Mouse (Mus musculus) forebrain, embryonic 12.5 days (tissue): ENCODE data around the gene Map3k20. TPM values are rescaled to one million over a fixed set of nuclear protein-coding genes. Genes with fewer than 3 reads are reported as not detected.
A peak's percentile ranks its signal among the peaks of the same experiment; 100 is the strongest.

Source experiments
- ATAC-seq: fragments of 200-750 bp; cut with Nextera tagmentation; 2 replicates; pipeline ENCODE4 v1.8.0; 2017; ENCODE audit warnings: moderate TSS enrichment; ENCODE audit not compliant: low FRiP score
- H3K27ac ChIP-seq: fragments of 300-500 bp; sonication (generic); 2 replicates; pipeline ENCODE4 v1.5.1; 2016; ENCODE audit warnings: mild to moderate bottlenecking
- H3K27me3 ChIP-seq: fragments of 300-500 bp; sonication (generic); 2 replicates; pipeline ENCODE4 v1.6.1; 2016; ENCODE audit warnings: mild to moderate bottlenecking
- H3K36me3 ChIP-seq: fragments of 300-500 bp; sonication (generic); replicated peaks from 2 replicates; pipeline ENCODE4 v1.6.1; 2016; ENCODE audit warnings: mild to moderate bottlenecking
- H3K4me1 ChIP-seq: fragments of 300-500 bp; sonication (generic); 2 replicates; pipeline ENCODE4 v1.6.1; 2016
- H3K4me2 ChIP-seq: fragments of 300-500 bp; sonication (generic); 2 replicates; pipeline ENCODE4 v1.6.1; 2016; ENCODE audit warnings: mild to moderate bottlenecking, moderate library complexity
- H3K4me3 ChIP-seq: fragments of 300-500 bp; sonication (generic); replicated peaks from 2 replicates; pipeline ENCODE4 v1.5.1; 2016; ENCODE audit warnings: mild to moderate bottlenecking
- H3K9ac ChIP-seq: fragments of 300-500 bp; sonication (generic); 2 replicates; pipeline ENCODE4 v1.6.1; 2016; ENCODE audit warnings: mild to moderate bottlenecking
- H3K9me3 ChIP-seq: fragments of 300-500 bp; sonication (generic); 2 replicates; pipeline ENCODE4 v1.6.1; 2016
- WGBS: fragments of 180-500 bp; shearing (Covaris S2); methylation state at CpG from one replicate; pipeline ENCODE4 v1.1.7; 2016; 5-methylcytosine and 5-hydroxymethylcytosine counted together
- polyA plus RNA-seq: library from polyadenylated mRNA; unstranded; fragments of >200 nt; fragmentation: Nextera tagmentation; extraction: Ambion mirVana; gene quantifications from 2 replicates; pipeline ENCODE4 v1.2.1, GENCODE M21; 2016

Map3k20 gene
- polyA plus RNA-seq, 1 experiment from 2014 or later, result 7.0 TPM

DNA sequence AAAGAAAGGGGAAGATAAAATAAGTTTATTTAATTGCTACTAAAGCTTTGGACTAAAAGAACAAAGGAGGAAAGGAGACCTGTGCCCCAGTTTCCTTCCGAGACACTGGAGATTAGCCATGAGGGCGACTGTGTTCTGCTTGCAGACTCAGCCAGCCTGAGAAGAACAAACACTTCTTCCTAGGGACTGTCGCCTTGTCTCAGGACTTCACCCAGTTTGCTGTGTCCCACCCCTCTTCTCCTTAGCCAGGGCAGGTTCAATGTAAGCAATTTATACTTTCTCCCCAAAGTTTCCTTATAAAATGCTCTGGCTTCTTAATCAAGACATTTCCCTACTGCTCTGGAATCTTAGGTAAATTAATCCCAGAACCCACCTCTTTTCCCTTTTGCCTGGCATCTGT is 168.1 kb downstream of the Map3k20 start:
- WGBS, result 24% methylated on average over 3 of the region's 3 CpGs
- peaks cover 17% of the 10 kb centered on the region for H3K4me1 ChIP-seq
- no peak for ATAC-seq
- H3K9ac ChIP-seq, result no peak overlapping the region
- H3K27ac ChIP-seq, result no peak overlapping the region
- peaks cover 8% of the 10 kb centered on the region for H3K27me3 ChIP-seq
- H3K9me3 ChIP-seq, result no peaks in the 10 kb centered on the region
- no peak overlapping the region for H3K4me2 ChIP-seq
- no peak overlapping the region for H3K4me3 ChIP-seq
- H3K36me3 ChIP-seq, result no peaks in the 10 kb centered on the region

DNA sequence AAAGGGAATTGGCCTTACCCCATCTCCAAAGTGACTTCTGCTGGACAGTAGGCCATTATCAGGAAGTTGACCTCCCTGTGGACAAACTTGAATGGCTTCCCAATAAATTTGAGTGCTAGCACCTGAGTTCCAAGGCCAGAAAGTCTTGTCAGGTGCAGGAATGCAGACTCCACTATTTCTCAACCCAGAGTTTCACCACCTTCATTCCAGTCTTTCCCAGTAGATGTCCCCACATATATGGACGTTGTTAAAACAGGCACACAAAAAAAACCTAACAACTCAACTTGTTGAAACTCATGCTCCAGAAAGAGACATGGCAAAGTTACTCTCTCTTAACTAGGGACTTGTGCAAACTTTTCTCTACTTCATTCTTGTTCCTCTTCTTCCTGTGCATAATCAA is 170.8 kb downstream of the Map3k20 start:
- Histone ChIP-seq H3K9ac (no peak overlapping the region), H3K4me2 (no peak overlapping the region), H3K27ac (no peak overlapping the region), H3K27me3 (peaks cover 8% of the 10 kb centered on the region; the same call in 1 of the 2 replicates), H3K36me3 (no peaks in the 10 kb centered on the region), H3K9me3 (no peaks in the 10 kb centered on the region), H3K4me1 (peaks cover 11% of the 10 kb centered on the region), H3K4me3 (no peak overlapping the region)
- 69% methylated on average over 1 of the region's 1 CpGs for WGBS
- ATAC-seq, result no peak

DNA sequence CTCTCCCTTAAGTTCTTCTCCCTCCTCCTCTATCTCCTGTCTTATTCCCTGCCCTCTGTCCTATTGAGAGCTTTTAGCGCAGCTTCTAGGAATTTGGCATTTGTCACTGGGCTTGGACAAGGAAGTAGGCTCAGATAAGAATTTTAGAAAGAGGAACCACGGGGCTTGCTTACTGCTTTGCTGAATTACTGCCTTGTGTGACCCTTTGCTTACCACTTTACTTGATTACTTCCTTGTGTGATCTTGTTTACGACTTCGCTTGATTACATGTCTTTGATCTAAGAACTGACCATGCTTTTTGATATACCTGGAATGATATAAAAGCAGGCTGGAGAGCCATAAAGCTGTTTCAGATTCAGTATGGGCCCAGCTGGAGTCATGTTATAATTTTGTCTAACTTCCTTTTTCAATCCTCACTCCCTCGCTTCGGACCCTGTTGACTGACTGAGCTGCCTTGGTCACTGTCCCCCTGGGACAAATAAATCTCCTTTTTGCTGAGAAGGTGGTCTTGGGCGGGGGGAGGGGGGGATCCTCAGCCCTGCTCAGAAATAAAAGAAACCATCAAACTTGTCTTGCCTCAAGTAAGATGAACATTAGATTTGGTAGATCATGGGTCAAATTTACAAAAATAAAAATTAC is 179.1 kb downstream of the Map3k20 start:
- 75% methylated on average over 7 of the region's 7 CpGs for WGBS
- Histone ChIP-seq H3K27ac (no peak overlapping the region), H3K4me2 (no peak overlapping the region), H3K4me3 (no peak overlapping the region), H3K4me1 (no peaks in the 10 kb centered on the region), H3K36me3 (no peaks in the 10 kb centered on the region), H3K27me3 (0 out of 2 replicates have a peak, but pooled peaks cover 2% of the 10 kb centered on the region), H3K9me3 (no peaks in the 10 kb centered on the region), H3K9ac (no peak overlapping the region)
- no peak for ATAC-seq

DNA sequence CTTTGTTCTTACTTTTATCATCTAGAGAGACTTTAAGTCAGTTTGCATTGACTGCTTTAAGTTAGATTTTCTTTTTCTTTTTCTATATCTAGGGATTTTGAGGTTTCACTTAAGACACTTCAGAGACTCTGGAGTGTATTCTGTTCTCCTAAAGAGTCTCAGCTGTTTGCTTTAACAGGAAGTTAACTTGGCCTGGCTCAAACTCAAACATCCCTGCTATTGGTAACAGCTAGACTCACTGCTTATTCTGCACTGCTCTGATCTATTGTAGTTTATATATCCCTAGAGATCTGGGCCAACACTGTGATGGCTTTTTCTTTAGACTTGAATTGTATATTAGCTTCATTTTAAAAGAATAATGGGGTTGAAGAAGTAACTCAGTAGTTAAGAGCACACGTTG is 182.2 kb downstream of the Map3k20 start:
- Histone ChIP-seq H3K36me3 (no peaks in the 10 kb centered on the region), H3K4me3 (no peak overlapping the region), H3K27ac (no peak overlapping the region), H3K27me3 (0 out of 2 replicates have a peak, but pooled peaks cover 2% of the 10 kb centered on the region), H3K9me3 (no peaks in the 10 kb centered on the region), H3K4me1 (no peaks in the 10 kb centered on the region), H3K9ac (no peak overlapping the region), H3K4me2 (no peak overlapping the region)
- no peak for ATAC-seq
- 87% methylated on average over 1 of the region's 1 CpGs for WGBS

DNA sequence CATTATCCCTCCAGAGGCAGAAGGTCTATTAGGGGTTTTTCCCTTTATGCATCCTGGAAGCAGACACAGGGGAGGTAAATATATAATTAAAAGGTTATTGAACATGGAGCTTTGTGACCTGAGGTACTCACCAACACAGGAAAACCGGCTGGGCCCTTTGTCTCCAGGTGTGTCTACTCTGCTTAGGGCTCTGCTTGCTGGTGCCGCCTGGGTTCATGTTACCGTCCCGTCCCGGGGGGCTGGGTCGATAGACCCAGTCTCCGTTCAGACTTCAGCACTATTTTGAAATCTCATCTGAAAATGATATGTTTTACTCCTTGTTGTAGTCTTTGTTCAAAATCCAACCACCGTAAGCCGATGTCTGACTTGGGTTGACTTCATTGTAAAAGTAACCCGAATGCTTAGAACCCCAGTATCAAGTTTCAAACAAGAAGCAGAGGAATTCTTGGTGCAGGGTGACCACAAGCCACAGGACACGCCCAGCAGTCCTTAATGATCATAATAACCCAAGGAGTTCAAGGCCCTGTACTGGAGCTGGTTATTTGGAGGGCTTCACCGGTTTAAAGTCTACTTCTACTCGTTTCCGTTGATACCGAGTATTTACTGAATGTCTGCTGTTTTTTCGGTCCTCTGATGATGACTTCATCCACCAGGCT is 186.1 kb downstream of the Map3k20 start:
- no peaks in the 10 kb centered on the region for H3K9me3 ChIP-seq
- H3K27me3 ChIP-seq, result peaks cover 16% of the 10 kb centered on the region
- H3K27ac ChIP-seq, result no peak overlapping the region
- 84% methylated on average over 16 of the region's 16 CpGs for WGBS
- H3K4me1 ChIP-seq, result peaks cover 9% of the 10 kb centered on the region
- ATAC-seq, result no peak
- no peak overlapping the region for H3K4me2 ChIP-seq
- no peak overlapping the region for H3K4me3 ChIP-seq
- no peaks in the 10 kb centered on the region for H3K36me3 ChIP-seq
- H3K9ac ChIP-seq, result no peak overlapping the region

DNA sequence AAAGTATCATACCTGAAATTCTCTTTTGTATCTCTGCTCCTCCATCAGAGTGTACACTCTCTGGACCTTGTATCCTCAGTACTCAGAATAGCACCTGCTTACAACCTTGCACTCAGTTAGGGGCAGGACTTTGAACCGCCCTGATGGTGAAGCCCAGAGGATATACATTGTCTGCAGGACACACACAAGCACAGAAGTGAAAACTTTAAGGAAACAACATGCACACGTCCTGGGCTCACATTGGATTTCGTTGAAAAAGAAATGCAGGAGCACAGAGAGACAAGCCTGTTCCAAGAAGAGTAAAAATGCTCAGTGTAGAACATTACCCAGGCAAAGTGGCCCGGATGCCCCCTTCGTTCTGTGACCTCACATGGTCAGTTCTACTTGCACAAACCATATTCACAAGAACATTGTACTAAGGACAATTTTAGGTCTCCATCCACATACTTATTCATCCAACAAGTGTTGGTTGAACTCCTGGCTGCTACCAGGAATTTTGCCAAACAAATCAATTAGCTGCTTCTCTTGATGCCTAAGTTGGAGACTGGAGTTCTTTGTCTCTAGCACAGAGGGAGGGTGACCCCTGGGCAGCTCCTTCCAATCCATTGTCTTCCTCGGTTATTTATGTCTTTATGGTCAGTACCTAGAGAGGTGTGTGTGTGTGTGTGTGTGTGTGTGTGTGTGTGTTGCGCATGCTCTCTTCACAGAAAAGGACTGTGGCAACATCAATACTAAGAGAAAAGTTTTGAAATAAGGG is 189.3 kb downstream of the Map3k20 start:
- no peaks in the 10 kb centered on the region for H3K9me3 ChIP-seq
- peaks cover 33% of the 10 kb centered on the region for H3K4me1 ChIP-seq
- ATAC-seq, result no peak
- no peak overlapping the region for H3K9ac ChIP-seq
- H3K27me3 ChIP-seq, result peaks cover 16% of the 10 kb centered on the region
- peaks cover under 1% of the 10 kb centered on the region; the same call in 1 of the 2 replicates for H3K36me3 ChIP-seq
- H3K4me2 ChIP-seq, result no peak overlapping the region
- 18% methylated on average over 7 of the region's 7 CpGs for WGBS
- no peak overlapping the region for H3K27ac ChIP-seq
- no peak overlapping the region for H3K4me3 ChIP-seq

DNA sequence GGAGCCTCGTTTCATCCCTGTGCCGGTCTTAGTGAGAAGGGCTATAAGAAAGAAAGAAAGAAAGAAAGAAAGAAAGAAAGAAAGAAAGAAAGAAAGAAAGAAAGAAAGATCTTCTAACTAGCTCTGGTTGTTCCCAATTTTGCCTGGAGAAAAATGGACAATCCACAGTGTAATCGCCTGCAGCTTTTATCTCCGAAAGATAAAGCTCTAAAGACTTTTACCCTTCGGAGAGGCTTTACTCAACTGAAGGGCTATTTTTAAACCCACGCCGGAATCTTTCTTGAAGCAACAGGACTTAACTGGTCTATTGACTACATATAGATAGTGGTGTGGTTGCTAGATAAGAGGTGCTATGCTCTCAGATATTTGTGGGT is 190.0 kb downstream of the Map3k20 start:
- Histone ChIP-seq H3K9ac (peak overlapping the region; percentile 85), H3K36me3 (peaks cover 7% of the 10 kb centered on the region), H3K4me1 (peaks cover 36% of the 10 kb centered on the region), H3K9me3 (no peaks in the 10 kb centered on the region), H3K27ac (peak overlapping the region; percentile 87; the same call in 1 of the 2 replicates), H3K27me3 (peaks cover 16% of the 10 kb centered on the region), H3K4me3 (peak overlapping the region; percentile 80), H3K4me2 (peak overlapping the region; percentile 72)
- WGBS, result under 1% methylated on average over 7 of the region's 7 CpGs
- ATAC-seq, result no peak

DNA sequence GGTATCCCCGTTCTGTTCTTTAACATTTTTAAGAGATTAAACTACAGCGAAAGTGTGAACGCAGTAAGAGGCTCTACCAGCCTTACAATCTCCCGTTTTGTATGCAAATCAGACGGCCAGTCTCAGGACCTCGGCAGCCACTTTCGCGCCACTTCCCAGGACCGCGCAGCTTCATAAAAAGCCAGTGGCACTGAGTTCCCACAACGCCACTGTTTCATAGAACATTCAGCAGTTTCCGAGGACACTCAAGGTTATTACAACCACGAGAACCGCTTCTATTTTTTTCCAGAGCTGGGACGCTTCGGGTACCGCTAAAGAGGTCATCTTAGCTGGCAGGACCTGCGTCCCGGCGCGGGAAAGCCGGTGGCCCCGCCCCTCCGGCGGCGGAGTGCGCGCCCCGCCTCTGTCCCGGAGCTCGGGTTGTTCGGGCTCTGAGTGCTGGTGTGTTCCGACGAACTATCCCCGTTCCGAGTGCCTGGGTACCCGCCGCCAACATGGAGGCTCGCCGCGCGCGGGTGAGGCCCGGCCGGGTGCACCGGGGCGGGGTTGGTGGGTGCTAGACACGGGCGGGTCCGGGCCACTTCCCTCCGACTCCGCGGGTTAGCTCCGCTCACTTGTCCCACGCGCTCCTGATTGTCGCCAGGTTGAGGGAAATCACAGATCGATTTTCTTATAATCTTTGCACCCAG is 190.5 kb downstream of the Map3k20 start, which contains the start of gene Cdca7:
Gene Cdca7, plus strand, starts transcription at position 363 of the 689 bp plus-strand sequence.
- Histone ChIP-seq H3K4me3 (peak within 1 kb of the TSS; percentile 80), H3K36me3 (peaks cover 13% of the 10 kb centered on the region), H3K9me3 (no peaks in the 10 kb centered on the region), H3K4me1 (peaks cover 36% of the 10 kb centered on the region), H3K27me3 (peaks cover 16% of the 10 kb centered on the region), H3K4me2 (peak within 1 kb of the TSS; percentile 72), H3K9ac (peak within 1 kb of the TSS; percentile 85), H3K27ac (peak within 1 kb of the TSS; percentile 87)
- peak; percentile 88 for ATAC-seq
- WGBS, result under 1% methylated on average over 58 of the region's 58 CpGs

DNA sequence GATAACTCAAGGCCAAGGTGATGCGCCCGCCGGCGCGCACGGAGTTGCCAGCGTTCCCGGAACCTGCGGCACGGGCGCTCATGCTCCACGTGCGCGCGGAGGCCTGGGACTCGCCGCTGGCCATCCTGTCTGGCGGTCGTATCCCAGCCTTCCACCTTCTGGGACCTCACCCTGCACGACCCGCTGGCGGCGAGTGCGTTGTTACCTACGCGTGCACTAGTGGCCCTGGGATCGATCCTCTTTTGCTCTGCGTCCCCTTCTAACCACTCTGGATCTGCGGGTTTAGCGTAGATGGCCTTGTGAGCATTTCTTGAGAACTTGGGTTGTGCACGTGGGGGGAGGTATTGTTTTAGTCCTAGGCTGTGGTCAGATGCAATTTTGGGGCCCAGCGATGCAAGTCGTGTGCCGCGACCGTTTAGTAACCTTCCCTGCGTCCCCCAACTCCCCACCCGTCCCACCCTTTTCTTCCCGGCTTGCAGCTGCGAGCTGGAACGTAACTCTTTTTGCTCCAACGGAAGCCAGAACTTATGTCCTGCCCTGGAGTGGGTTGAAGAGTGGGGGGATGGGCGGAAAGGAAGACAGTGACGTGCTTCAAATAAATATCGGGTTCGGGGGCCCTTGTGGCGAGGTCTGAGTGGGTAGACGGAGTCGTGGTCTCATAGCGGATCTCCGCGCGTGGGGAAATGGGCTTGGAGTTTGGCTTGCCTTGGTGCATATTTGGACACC is 191.2 kb downstream of the Map3k20 start:
- no peaks in the 10 kb centered on the region for H3K9me3 ChIP-seq
- WGBS, result 0% methylated on average over 53 of the region's 53 CpGs
- peaks cover 20% of the 10 kb centered on the region for H3K36me3 ChIP-seq
- peak overlapping the region; percentile 72 for H3K4me2 ChIP-seq
- peaks cover 16% of the 10 kb centered on the region for H3K27me3 ChIP-seq
- ATAC-seq, result peak; percentile 62
- peaks cover 36% of the 10 kb centered on the region for H3K4me1 ChIP-seq
- peak overlapping the region; percentile 80 for H3K4me3 ChIP-seq
- H3K27ac ChIP-seq, result peak overlapping the region; percentile 87
- peak overlapping the region; percentile 85 for H3K9ac ChIP-seq

DNA sequence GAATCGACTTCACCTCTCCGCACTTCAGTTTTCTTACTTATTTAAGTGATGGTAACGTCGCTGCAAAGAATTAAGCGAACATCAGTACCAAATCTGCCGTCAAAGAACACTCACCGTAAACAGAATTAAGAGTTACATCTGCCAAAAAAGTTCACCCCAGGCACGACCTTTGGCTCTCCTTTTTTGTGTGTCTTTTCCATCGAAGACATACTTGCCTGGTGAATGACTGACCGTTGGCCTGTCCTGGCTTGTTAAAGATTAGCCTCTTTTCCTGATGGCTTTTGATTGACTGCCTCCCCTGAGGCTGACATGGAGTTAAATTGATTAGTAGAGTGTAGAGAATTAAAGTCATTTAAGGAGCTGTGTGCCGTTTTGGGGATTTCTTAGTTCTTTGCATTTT is 191.8 kb downstream of the Map3k20 start:
- H3K4me1 ChIP-seq, result peaks cover 36% of the 10 kb centered on the region
- peak overlapping the region; percentile 87 for H3K27ac ChIP-seq
- 2% methylated on average over 11 of the region's 11 CpGs for WGBS
- peaks cover 26% of the 10 kb centered on the region for H3K36me3 ChIP-seq
- peak overlapping the region; percentile 72 for H3K4me2 ChIP-seq
- H3K27me3 ChIP-seq, result peaks cover 16% of the 10 kb centered on the region
- no peak for ATAC-seq
- H3K4me3 ChIP-seq, result peak overlapping the region; percentile 80
- H3K9me3 ChIP-seq, result no peaks in the 10 kb centered on the region
- peak overlapping the region; percentile 85 for H3K9ac ChIP-seq

DNA sequence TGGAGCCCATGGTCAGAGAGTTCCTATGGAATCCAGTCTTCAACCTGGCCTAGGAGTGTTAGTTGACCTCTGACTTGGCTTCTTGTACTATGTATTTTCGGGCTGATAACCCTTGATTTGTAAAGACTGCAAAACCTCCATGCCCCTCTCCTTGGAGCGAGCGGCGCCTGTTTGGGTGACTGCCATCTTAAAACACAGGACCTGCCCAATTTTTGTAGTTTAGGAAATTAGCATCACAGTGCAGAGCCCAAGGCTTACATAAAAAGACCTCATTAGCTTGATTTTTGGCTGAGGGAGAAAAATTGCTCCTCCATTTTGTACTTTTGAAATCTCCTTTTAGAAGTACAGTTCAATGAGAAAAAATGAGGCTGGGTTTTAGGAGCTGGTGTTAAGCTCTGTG is 192.7 kb downstream of the Map3k20 start:
- peak overlapping the region; percentile 72 for H3K4me2 ChIP-seq
- peaks cover 15% of the 10 kb centered on the region for H3K27me3 ChIP-seq
- H3K9me3 ChIP-seq, result no peaks in the 10 kb centered on the region
- H3K4me3 ChIP-seq, result peak overlapping the region; percentile 80
- peaks cover 36% of the 10 kb centered on the region for H3K4me1 ChIP-seq
- ATAC-seq, result no peak
- peaks cover 35% of the 10 kb centered on the region for H3K36me3 ChIP-seq
- WGBS, result 51% methylated on average over 4 of the region's 4 CpGs
- 0 out of 2 replicates have a peak overlapping the region, but pooled peaks have one; percentile 85 for H3K9ac ChIP-seq
- peak overlapping the region; percentile 31; the same call in 1 of the 2 replicates for H3K27ac ChIP-seq
